Mouse (Mus musculus) frontal cortex, postnatal 36 days (tissue): ENCODE results near the gene E430018J23Rik.
"Not testable (repeated sequence)": the region's sequence is repeated elsewhere in the genome, so short reads cannot be mapped to it uniquely, and the experiment has no call there.

ENCODE experiments used
- DNase-seq, 2 experiments: peaks; one replicate each; pipeline ENCODE4 v3.0.0; 2022; ENCODE audit warnings: low spot score in 2 of 2

E430018J23Rik gene

GRCm38 (mm10) chr7:127393157-127393943, at the start of gene E430018J23Rik:
Gene E430018J23Rik (minus strand): TSS chr7:127393629.
- peak; percentile 95 to 99 for DNase-seq

- DNase-seq: no peak
Observed at GRCm38 (mm10) chr7:127437724-127438123, 44.3 kb upstream of the E430018J23Rik start.

GRCm38 (mm10) chr7:127435206-127435605, 41.8 kb upstream of the E430018J23Rik start:
- no peak for DNase-seq

- DNase-seq: no peak
Observed at GRCm38 (mm10) chr7:127426354-127426753, 32.9 kb upstream of the E430018J23Rik start.

- no peak for DNase-seq
Observed at GRCm38 (mm10) chr7:127425911-127426310, 32.5 kb upstream of the E430018J23Rik start.

GRCm38 (mm10) chr7:127425291-127425690, 31.9 kb upstream of the E430018J23Rik start:
- DNase-seq: no peak

- DNase-seq: peak; percentile 42 to 43
Observed at GRCm38 (mm10) chr7:127422247-127422646, 28.8 kb upstream of the E430018J23Rik start.

- peak; percentile 91 to 92 for DNase-seq
Observed at GRCm38 (mm10) chr7:127421388-127422191, 28.2 kb upstream of the E430018J23Rik start, which contains the start of gene Zfp688. Gene Zfp688 (minus strand): TSS chr7:127422068.

- no peak for DNase-seq
Observed at GRCm38 (mm10) chr7:127411418-127411817, 18.0 kb upstream of the E430018J23Rik start.

GRCm38 (mm10) chr7:127406002-127406987, 12.9 kb upstream of the E430018J23Rik start, which contains the start of gene Zfp764:
Gene Zfp764 (minus strand): TSS chr7:127406822.
- DNase-seq: peak; percentile 70 to 89

GRCm38 (mm10) chr7:127404101-127404500, 10.7 kb upstream of the E430018J23Rik start:
- not testable (repeated sequence) for DNase-seq

GRCm38 (mm10) chr7:127402980-127403379, 9.6 kb upstream of the E430018J23Rik start:
- no peak for DNase-seq

- no peak for DNase-seq
Observed at GRCm38 (mm10) chr7:127400355-127400754, 6.9 kb upstream of the E430018J23Rik start.

- no peak for DNase-seq
Observed at GRCm38 (mm10) chr7:127393944-127394333, 510 bp upstream of the E430018J23Rik start.

GRCm38 (mm10) chr7:127392251-127392824, 1.1 kb downstream of the E430018J23Rik start:
- no peak for DNase-seq

- no peak for DNase-seq
Observed at GRCm38 (mm10) chr7:127391538-127391937, 1.9 kb downstream of the E430018J23Rik start.

- no peak for DNase-seq
Observed at GRCm38 (mm10) chr7:127390306-127390705, 3.1 kb downstream of the E430018J23Rik start.

GRCm38 (mm10) chr7:127388201-127388600, 5.2 kb downstream of the E430018J23Rik start:
- not testable (repeated sequence) for DNase-seq

GRCm38 (mm10) chr7:127386641-127387392, 6.6 kb downstream of the E430018J23Rik start, which contains the start of gene 9130019O22Rik:
Gene 9130019O22Rik (minus strand): TSS chr7:127387166.
- peak; percentile 87 to 93 for DNase-seq

- not testable (repeated sequence) for DNase-seq
Observed at GRCm38 (mm10) chr7:127385560-127385959, 7.9 kb downstream of the E430018J23Rik start.
